Mouse (Mus musculus) ES-Bruce4 (cell line): Measurements from ENCODE around the gene Fam89b.

Source experiments
- CTCF ChIP-seq: IDR thresholded peaks from one replicate; pipeline ENCODE4 v1.8.1; 2011; ENCODE audit warnings: low read depth, low read length
- POLR2A ChIP-seq: IDR thresholded peaks from one replicate; pipeline ENCODE4 v1.8.1; 2011; ENCODE audit warnings: low read length; ENCODE audit not compliant: insufficient read depth

GRCm38 (mm10) chr19:5742241-5742641, 12.8 kb upstream of the Fam89b start:
- no peak for TF ChIP-seq CTCF
- TF ChIP-seq POLR2A = no peak
